Comparison of ENCODE assay signal across 8 mouse cellular contexts in genomic region chr9:59680534-59680875, GRCm38 (mm10). TPM values are rescaled to one million over a fixed set of nuclear protein-coding genes. Genes with fewer than 3 reads are reported as not detected.
A peak's percentile ranks its signal among the peaks of the same experiment; 100 is the strongest.
DNase-seq lines count a peak whose midpoint lies in the region; ATAC-seq and TF ChIP-seq lines count a peak whose summit lies in the region.

No protein-coding gene starts in this region.

- peak overlapping the region; percentile 96 for H3K4me2 ChIP-seq in limb, embryonic 14.5 days (replicated peaks; ENCODE audit: low read depth, low read length, severe bottlenecking)
- H3K4me2 ChIP-seq in stomach, embryonic 16.5 days (ENCODE audit: low read depth, low read length): peak overlapping the region; percentile 75

- H3K4me3 ChIP-seq in gastrocnemius, adult 2 months: peak overlapping the region; percentile 65
- H3K4me3 ChIP-seq in testis, adult 2 months (ENCODE audit: control insufficient read depth, low read depth, low read length): peak overlapping the region; percentile 94
- peak overlapping the region; percentile 46 for H3K4me3 ChIP-seq in limb, embryonic 14.5 days (replicated peaks; ENCODE audit: low read length)
- H3K4me3 ChIP-seq in stomach, embryonic 16.5 days (replicated peaks; ENCODE audit: low read length): peak overlapping the region; percentile 51

- peak overlapping the region; percentile 49 for H3K9ac ChIP-seq in limb, embryonic 14.5 days (ENCODE audit: low read depth, low read length, severe bottlenecking)
- peak overlapping the region; percentile 61 for H3K9ac ChIP-seq in stomach, embryonic 16.5 days (ENCODE audit: low read length)

- 10% methylated on average over 16 of the region's 16 CpGs for WGBS in limb, embryonic 14.5 days
- WGBS in stomach, embryonic 16.5 days: 15% methylated on average over 16 of the region's 16 CpGs

- TF ChIP-seq CTCF in gastrocnemius, adult 2 months (IDR thresholded peaks at IDR 0.05): no peak
- TF ChIP-seq CTCF in testis, adult 2 months (IDR thresholded peaks at IDR 0.05; ENCODE audit: control insufficient read depth, insufficient read depth, insufficient replicate concordance, low read depth, low read length): no peak

- no peaks in the 10 kb centered on the region for H3K9me3 ChIP-seq in limb, embryonic 14.5 days (ENCODE audit: control insufficient read depth, low read length)
- no peaks in the 10 kb centered on the region for H3K9me3 ChIP-seq in stomach, embryonic 16.5 days (replicated peaks; ENCODE audit: control insufficient read depth, low read length)

- H3K4me1 ChIP-seq in testis, adult 2 months (ENCODE audit: control insufficient read depth, insufficient read depth, low read length): peaks cover 18% of the 10 kb centered on the region
- peaks cover 7% of the 10 kb centered on the region; the same call in 1 of the 2 replicates for H3K4me1 ChIP-seq in limb, embryonic 14.5 days (ENCODE audit: control insufficient read depth, insufficient read depth, low read length)
- peaks cover 9% of the 10 kb centered on the region for H3K4me1 ChIP-seq in stomach, embryonic 16.5 days (ENCODE audit: control insufficient read depth, insufficient read depth, low read length)

- no peak for DNase-seq in gastrocnemius, adult 2 months
- no peak for DNase-seq in gastrocnemius, postnatal 10 days
- DNase-seq in testis, postnatal 10 days (ENCODE audit: low spot score): no peak
- DNase-seq in limb, embryonic 14.5 days (ENCODE audit: low spot score): no peak
- no peak for DNase-seq in embryo, embryonic 9.5 days (ENCODE audit: extremely low spot score)

- H3K27me3 ChIP-seq in testis, adult 2 months (ENCODE audit: control insufficient read depth, insufficient read depth, low read length): no peaks in the 10 kb centered on the region
- H3K27me3 ChIP-seq in limb, embryonic 14.5 days (ENCODE audit: control insufficient read depth, insufficient read depth, low read length): peaks cover 9% of the 10 kb centered on the region; the same call in 1 of the 2 replicates
- H3K27me3 ChIP-seq in stomach, embryonic 16.5 days (ENCODE audit: control insufficient read depth, insufficient read depth, low read length): no peaks in the 10 kb centered on the region; the same call in 1 of the 2 replicates

- TF ChIP-seq POLR2A in testis, adult 2 months (IDR thresholded peaks at IDR 0.05; ENCODE audit: control insufficient read depth, low read depth, low read length): no peak
- TF ChIP-seq POLR2A in limb, embryonic 14.5 days (IDR thresholded peaks at IDR 0.05; ENCODE audit: borderline replicate concordance, extremely low read depth, insufficient read depth, insufficient read length): no peak

- no peak overlapping the region for H3K27ac ChIP-seq in gastrocnemius, adult 2 months
- peak overlapping the region; percentile 42; the same call in 1 of the 2 replicates for H3K27ac ChIP-seq in testis, adult 2 months (ENCODE audit: control insufficient read depth, insufficient read depth, low read depth, low read length)
- no peak overlapping the region for H3K27ac ChIP-seq in limb, embryonic 14.5 days (replicated peaks; ENCODE audit: low read depth, low read length)
- peak overlapping the region; percentile 72 for H3K27ac ChIP-seq in stomach, embryonic 16.5 days (ENCODE audit: low read length)

- ATAC-seq in limb, embryonic 14.5 days (ENCODE audit: low FRiP score, low read depth): no peak
- peak; percentile 57; the same call in 1 of the 2 replicates for ATAC-seq in stomach, embryonic 16.5 days (ENCODE audit: insufficient read depth, low FRiP score)
- no peak for ATAC-seq in megakaryocyte-erythroid progenitor cell, adult 5-6 weeks (replicated peaks; ENCODE audit: low FRiP score, low TSS enrichment, poor library complexity, severe bottlenecking)

- H3K36me3 ChIP-seq in testis, adult 2 months (ENCODE audit: control insufficient read depth, insufficient read depth, low read length): no peaks in the 10 kb centered on the region
- H3K36me3 ChIP-seq in limb, embryonic 14.5 days (ENCODE audit: control insufficient read depth, insufficient read depth, low read length): peaks cover 37% of the 10 kb centered on the region
- H3K36me3 ChIP-seq in stomach, embryonic 16.5 days (ENCODE audit: control insufficient read depth, insufficient read depth, low read length): 0 out of 2 replicates have a peak, but pooled peaks cover 6% of the 10 kb centered on the region

- intact Hi-C loops in gastrocnemius, adult 2 months (cut with DNase I): no loop called here

RNA-seq across cellular contexts. Expression of gene Gramd2, which starts 0.6 kb away (rescaled TPM):
- under 1 TPM; 0.11 to 0.13 TPM for total RNA-seq in gastrocnemius, adult 2 months (2021)
- total RNA-seq in gastrocnemius, postnatal 10 days (2021): 1 to 10 TPM in 1 of 2 experiments, under 1 TPM in 1; 0.21 to 1.6 TPM
- polyA plus RNA-seq in testis, adult 2 months (2012; rRNA removed): 14.5 and 17.9 TPM in 2 replicates
- 10.5 and 11.7 TPM in 2 replicates for polyA plus RNA-seq in limb, embryonic 14.5 days (2012; rRNA removed)
- polyA plus RNA-seq in limb, embryonic 14.5 days (2014; fragmentation: Nextera tagmentation; extraction: Ambion mirVana): 1.6 and 3.1 TPM in 2 replicates
- polyA plus RNA-seq in stomach, embryonic 16.5 days (2015; fragmentation: Nextera tagmentation; extraction: Ambion mirVana): 2.2 and 3.6 TPM in 2 replicates
- not detected in 2 replicates for total RNA-seq in megakaryocyte-erythroid progenitor cell, adult 5-6 weeks (2014; fragmentation: Nextera tagmentation)
- total RNA-seq in megakaryocyte-erythroid progenitor cell, adult 5-6 weeks (2017): not detected in 2 replicates

RNA-seq across cellular contexts. Expression of gene Pkm, which starts 24.3 kb away (rescaled TPM):
- total RNA-seq in gastrocnemius, adult 2 months (2021): 1,000 to 10,000 TPM; 2,556 to 3,331 TPM
- total RNA-seq in gastrocnemius, postnatal 10 days (2021): 1,000 to 10,000 TPM; 2,006 to 2,318 TPM
- polyA plus RNA-seq in testis, adult 2 months (2012; rRNA removed): 491 and 510 TPM in 2 replicates
- 826 and 988 TPM in 2 replicates for polyA plus RNA-seq in limb, embryonic 14.5 days (2012; rRNA removed)
- 1,025 and 1,058 TPM in 2 replicates for polyA plus RNA-seq in limb, embryonic 14.5 days (2014; fragmentation: Nextera tagmentation; extraction: Ambion mirVana)
- 1,032 and 1,108 TPM in 2 replicates for polyA plus RNA-seq in stomach, embryonic 16.5 days (2015; fragmentation: Nextera tagmentation; extraction: Ambion mirVana)
- 7.4 and 27.8 TPM in 2 replicates for total RNA-seq in megakaryocyte-erythroid progenitor cell, adult 5-6 weeks (2014; fragmentation: Nextera tagmentation)
- total RNA-seq in megakaryocyte-erythroid progenitor cell, adult 5-6 weeks (2017): 29.6 and 62.7 TPM in 2 replicates

Comparison
In these comparisons a context has a peak if more than half of its experiments do, and no peak if none do; other contexts are left out.
1. H3K27ac ChIP-seq: peak in testis, adult 2 months (single experiment) and stomach, embryonic 16.5 days (single experiment); none in gastrocnemius, adult 2 months (single experiment) and limb, embryonic 14.5 days (single experiment).
2. RNA of gene Pkm, which starts 24.3 kb away (total RNA-seq): 2,556 to 3,331 TPM in gastrocnemius, adult 2 months and 2,006 to 2,318 TPM in gastrocnemius, postnatal 10 days; 7.4 to 62.7 TPM in megakaryocyte-erythroid progenitor cell, adult 5-6 weeks; every median in the first group is over 10 times any median in the second.
3. Peak in every context shown above with its lines, with median percentiles within 50 percentile points of each other: H3K4me3 ChIP-seq.